Mouse (Mus musculus) liver, embryonic 12.5 days (tissue): ENCODE results near the gene Dnmt1. TPM values are rescaled to one million over a fixed set of nuclear protein-coding genes. Genes with fewer than 3 reads are reported as not detected.

Source experiments
- microRNA-seq: library from miRNA; unstranded; fragments of <30 nt; microRNA quantifications from one replicate; pipeline ENCODE4, GENCODE M21; 2017
- polyA plus RNA-seq: library from polyadenylated mRNA; unstranded; fragments of >200 nt; fragmentation: Nextera tagmentation; extraction: Ambion mirVana; gene quantifications from 2 replicates; pipeline ENCODE4 v1.2.1, GENCODE M21; 2016

Dnmt1 gene
- polyA plus RNA-seq, 1 experiment from 2014 or later: 97.3 TPM

Small RNA genes lying within 50 kb of the gene (microRNA-seq; reads per million reads assigned to microRNA genes)
- not detected for gene Mir7081

Other genes starting within 250 kb of the Dnmt1 start
- gene Olfm2, start 213.5 kb downstream of the Dnmt1 start, polyA plus RNA-seq: 0.28 and 0.32 TPM in 2 replicates
- gene Col5a3, start 144.8 kb downstream of the Dnmt1 start, polyA plus RNA-seq: 0.02 and 0.06 TPM in 2 replicates
- gene Rdh8, start 141.4 kb downstream of the Dnmt1 start, polyA plus RNA-seq: not detected in 2 replicates
- gene A230050P20Rik, start 91.2 kb downstream of the Dnmt1 start, polyA plus RNA-seq: 7.9 TPM in 2 replicates
- gene Angptl6, start 80.2 kb downstream of the Dnmt1 start, polyA plus RNA-seq: 10.5 and 11.3 TPM in 2 replicates
- 124 and 132 TPM in 2 replicates for gene Ppan, start 71.7 kb downstream of the Dnmt1 start, polyA plus RNA-seq
- 303 and 313 TPM in 2 replicates for gene Eif3g, start 61.3 kb downstream of the Dnmt1 start, polyA plus RNA-seq
- gene S1pr2, start 16.9 kb upstream of the Dnmt1 start, polyA plus RNA-seq: 6.6 and 6.7 TPM in 2 replicates
- 89.3 and 91.4 TPM in 2 replicates for gene Mrpl4, start 42.9 kb upstream of the Dnmt1 start, polyA plus RNA-seq
- gene Icam1, start 56.1 kb upstream of the Dnmt1 start, polyA plus RNA-seq: 9.9 TPM in 2 replicates
- 231 and 238 TPM in 2 replicates for gene Icam4, start 69.5 kb upstream of the Dnmt1 start, polyA plus RNA-seq
- 0.42 and 0.45 TPM in 2 replicates for gene Icam5, start 72.2 kb upstream of the Dnmt1 start, polyA plus RNA-seq
- gene Zglp1, start 107.2 kb upstream of the Dnmt1 start, polyA plus RNA-seq: 0.62 TPM in 1 of 2 replicates, not detected in the other
- gene Gm49373, start 113.2 kb upstream of the Dnmt1 start, polyA plus RNA-seq: 0.77 and 0.98 TPM in 2 replicates
- gene Fdx1l, start 113.7 kb upstream of the Dnmt1 start, polyA plus RNA-seq: 48.7 and 49.6 TPM in 2 replicates
- gene Gm38431, start 132.1 kb upstream of the Dnmt1 start, polyA plus RNA-seq: 1.2 and 2.1 TPM in 2 replicates
- 39.8 and 43.8 TPM in 2 replicates for gene Raver1, start 132.1 kb upstream of the Dnmt1 start, polyA plus RNA-seq
- gene Tyk2, start 171.4 kb upstream of the Dnmt1 start, polyA plus RNA-seq: 8.5 and 10.4 TPM in 2 replicates
- 221 and 228 TPM in 2 replicates for gene Cdc37, start 190.1 kb upstream of the Dnmt1 start, polyA plus RNA-seq
- 2.6 and 2.9 TPM in 2 replicates for gene Pde4a, start 205.8 kb upstream of the Dnmt1 start, polyA plus RNA-seq